Mouse (Mus musculus): Measurements from ENCODE around the gene Uck1. TPM values are rescaled to one million over a fixed set of nuclear protein-coding genes. Genes with fewer than 3 reads are reported as not detected.

Uck1 gene
- total and polyA plus RNA-seq, 3 experiments = 60.6 to 73.7 TPM; not detected in 1

DNA sequence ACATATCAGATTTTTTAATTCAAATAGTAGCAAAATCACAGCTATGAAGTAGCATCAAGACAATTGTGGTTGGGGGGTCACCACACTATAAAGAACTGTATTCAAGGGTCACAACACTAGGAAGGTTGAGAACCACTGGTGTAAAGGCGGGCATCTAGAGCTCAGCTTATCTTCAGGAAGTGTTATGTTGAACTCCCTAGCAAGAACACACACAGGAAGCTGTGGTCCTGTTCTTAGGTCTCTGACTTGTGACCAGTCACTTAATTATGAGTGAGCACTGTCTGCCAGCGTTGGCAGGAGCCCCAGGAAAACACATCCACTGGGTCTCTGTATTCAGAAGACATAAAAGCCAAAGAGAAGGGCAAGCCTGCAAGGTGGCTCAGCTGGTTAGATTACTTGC is 22.3 kb upstream of the Uck1 start:
- Histone ChIP-seq H3K9ac (ENCODE audit: control insufficient read depth, low read depth, low read length, poor library complexity, severe bottlenecking) (no peak overlapping the region), H3K4me1 (ENCODE audit: control insufficient read depth in 1 of 2, insufficient read depth in 2 of 2, low read length in 2 of 2) (peaks cover 3 to 5% of the 10 kb centered on the region in 2 experiments; a peak in 3 of 4 replicates), H3K4me3 (ENCODE audit: control insufficient read depth in 1 of 2, insufficient read depth in 1 of 2, low read depth in 2 of 2, low read length in 2 of 2) (no peak overlapping the region), H3K79me2 (ENCODE audit: control insufficient read depth, insufficient read depth, low read length, poor library complexity) (peaks cover 12% of the 10 kb centered on the region), H3K27me3 (ENCODE audit: control insufficient read depth in 1 of 2, insufficient read depth in 2 of 2, low read length in 2 of 2) (no peaks in the 10 kb centered on the region), H3K9me3 (replicated peaks; ENCODE audit: insufficient read depth, low read length) (no peaks in the 10 kb centered on the region), H3K27ac (ENCODE audit: control insufficient read depth, low read depth, low read length) (no peak overlapping the region), H3K36me3 (ENCODE audit: control insufficient read depth in 1 of 2, insufficient read depth in 2 of 2, low read length in 2 of 2) (peaks cover 11 to 12% of the 10 kb centered on the region in 2 experiments)
- TF ChIP-seq EP300 (IDR thresholded peaks at IDR 0.05; ENCODE audit: low read depth in 1 of 2, low read length in 2 of 2) (no peak), SMC3 (IDR thresholded peaks at IDR 0.05; ENCODE audit: low read depth, low read length) (no peak), POLR2A (IDR thresholded peaks at IDR 0.05; ENCODE audit: control insufficient read depth in 1 of 2, insufficient read depth in 1 of 2, low read depth in 1 of 2, low read length in 2 of 2, poor library complexity in 1 of 2) (0 out of 4 replicates have a peak, but pooled peaks of 1 of the 2 experiments have one; percentile 5)
- no peak for DNase-seq (ENCODE audit: low read depth, low spot score)

DNA sequence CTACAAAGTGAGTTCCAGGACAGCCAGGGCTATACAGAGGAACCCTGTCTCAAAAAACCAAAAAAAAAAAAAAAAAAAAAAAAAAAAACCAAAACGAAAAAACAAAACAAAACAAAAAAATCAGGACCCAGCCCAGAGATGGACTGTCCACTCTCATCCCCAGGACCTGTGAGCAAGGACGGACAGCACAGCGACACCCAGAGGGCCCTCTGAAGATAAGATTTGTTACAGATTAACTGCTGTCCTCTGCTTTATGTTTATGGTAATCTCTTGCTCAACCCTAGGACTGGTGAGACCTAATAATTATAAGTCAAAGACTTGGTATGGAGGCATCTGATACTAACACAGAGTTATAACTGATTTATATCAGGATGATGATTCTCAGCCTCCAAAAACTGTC is 15.9 kb upstream of the Uck1 start:
- Histone ChIP-seq H3K27ac (ENCODE audit: control insufficient read depth, low read depth, low read length) (no peak overlapping the region), H3K79me2 (ENCODE audit: control insufficient read depth, insufficient read depth, low read length, poor library complexity) (no peaks in the 10 kb centered on the region), H3K4me1 (ENCODE audit: control insufficient read depth in 1 of 2, insufficient read depth in 2 of 2, low read length in 2 of 2) (no peaks in the 10 kb centered on the region)

DNA sequence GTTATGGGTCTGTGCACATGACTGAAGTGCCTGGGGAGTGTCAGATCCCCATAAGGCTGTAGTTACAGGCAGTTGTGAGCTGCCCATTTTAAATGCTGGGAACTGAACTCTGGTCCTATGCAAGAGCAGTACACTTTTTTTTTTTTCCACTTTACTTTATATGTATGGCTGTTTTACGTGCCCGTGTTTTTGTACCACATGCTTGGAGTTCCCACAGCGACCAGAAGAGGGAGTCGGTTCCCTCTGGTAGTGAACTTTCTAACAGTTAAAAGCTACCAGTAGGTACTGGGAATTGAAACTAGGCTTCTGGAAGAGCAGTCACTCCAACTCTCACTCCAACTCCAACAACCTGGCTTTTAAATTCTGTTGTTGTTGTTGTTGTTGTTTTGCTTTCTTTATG is 676 bp upstream of the Uck1 start:
- H3K9ac ChIP-seq (ENCODE audit: control insufficient read depth, low read depth, low read length, poor library complexity, severe bottlenecking) = peak overlapping the region; percentile 71
- H3K27ac ChIP-seq (ENCODE audit: control insufficient read depth, low read depth, low read length) = peak overlapping the region; percentile 51
- peak; percentile 93 for DNase-seq (ENCODE audit: low read depth, low spot score)
- no peak for TF ChIP-seq RCOR1 (IDR thresholded peaks at IDR 0.05; ENCODE audit: low read depth, low read length)
- TF ChIP-seq ZKSCAN1 (IDR thresholded peaks at IDR 0.05; ENCODE audit: low read depth, low read length) = peak; percentile 38; the same call in 1 of the 2 replicates
- no peak for TF ChIP-seq GABPA (IDR thresholded peaks at IDR 0.05; ENCODE audit: low read depth, low read length)
- TF ChIP-seq NRF1 (IDR thresholded peaks at IDR 0.05; ENCODE audit: insufficient read depth, low read depth, low read length, poor library complexity, severe bottlenecking) = 0 out of 2 replicates have a peak, but pooled peaks have one; percentile 27
- peak; percentile 77 for TF ChIP-seq MAX (IDR thresholded peaks at IDR 0.05; ENCODE audit: low read length)
- TF ChIP-seq KAT2A (conservative IDR thresholded peaks at IDR 0.05; ENCODE audit: low read depth, low read length) = no peak
- no peak for TF ChIP-seq TAL1 (IDR thresholded peaks at IDR 0.05; ENCODE audit: low read length)
- TF ChIP-seq USF1 (IDR thresholded peaks at IDR 0.05; ENCODE audit: low read depth, low read length) = peak; percentile 43; the same call in 1 of the 2 replicates
- peak; percentile 62; the same call in 1 of the 2 replicates for TF ChIP-seq HCFC1 (IDR thresholded peaks at IDR 0.05; ENCODE audit: low read depth, low read length)
- no peak for TF ChIP-seq EP300 (IDR thresholded peaks at IDR 0.05; ENCODE audit: low read depth in 1 of 2, low read length in 2 of 2)
- peak; percentile 83 for TF ChIP-seq RAD21 (IDR thresholded peaks at IDR 0.05; ENCODE audit: low read depth, low read length)
- TF ChIP-seq TCF12 (IDR thresholded peaks at IDR 0.05; ENCODE audit: low read depth, low read length) = no peak
- TF ChIP-seq UBTF (IDR thresholded peaks at IDR 0.05; ENCODE audit: borderline replicate concordance, insufficient read depth, low read depth, low read length) = no peak
- TF ChIP-seq MAZ (IDR thresholded peaks at IDR 0.05; ENCODE audit: low read depth, low read length) = 0 out of 2 replicates have a peak, but pooled peaks have one; percentile 26
- peak; percentile 47; the same call in 1 of the 2 replicates for TF ChIP-seq BHLHE40 (IDR thresholded peaks at IDR 0.05; ENCODE audit: borderline replicate concordance, low read depth, low read length)
- TF ChIP-seq GATA1 (IDR thresholded peaks at IDR 0.05; ENCODE audit: low read depth, low read length) = no peak
- peak; percentile 77 for TF ChIP-seq SMC3 (IDR thresholded peaks at IDR 0.05; ENCODE audit: low read depth, low read length)
- no peak for TF ChIP-seq CHD1 (IDR thresholded peaks at IDR 0.05; ENCODE audit: low read depth, low read length)
- TF ChIP-seq TBP (IDR thresholded peaks at IDR 0.05; ENCODE audit: low read depth, low read length) = no peak
- peak; percentile 67 to 91 (median 85) for TF ChIP-seq CTCF (IDR thresholded peaks at IDR 0.05 in 2 of 3, conservative IDR thresholded peaks at IDR 0.05 in 1 of 3; ENCODE audit: control insufficient read depth in 1 of 3, insufficient read depth in 1 of 3, low read depth in 2 of 3, low read length in 3 of 3, poor library complexity in 1 of 3, severe bottlenecking in 1 of 3)
- no peak for TF ChIP-seq POLR2AphosphoS2 (IDR thresholded peaks at IDR 0.05; ENCODE audit: low read length)
- peak; percentile 92 for TF ChIP-seq MYC (IDR thresholded peaks at IDR 0.05; ENCODE audit: low read depth, low read length)

More for the DNA sequence above, 15.9 kb upstream of the Uck1 start:
- no peaks in the 10 kb centered on the region for H3K27me3 ChIP-seq (ENCODE audit: control insufficient read depth in 1 of 2, insufficient read depth in 2 of 2, low read length in 2 of 2)
- H3K9ac ChIP-seq (ENCODE audit: control insufficient read depth, low read depth, low read length, poor library complexity, severe bottlenecking) = no peak overlapping the region
- TF ChIP-seq TAL1 (IDR thresholded peaks at IDR 0.05; ENCODE audit: low read length) (no peak), UBTF (IDR thresholded peaks at IDR 0.05; ENCODE audit: borderline replicate concordance, insufficient read depth, low read depth, low read length) (no peak), NELFE (IDR thresholded peaks at IDR 0.05; ENCODE audit: low read depth, low read length) (no peak), POLR2AphosphoS5 (IDR thresholded peaks at IDR 0.05; ENCODE audit: borderline replicate concordance, low read depth, low read length) (no peak), ETS1 (IDR thresholded peaks at IDR 0.05; ENCODE audit: low read depth, low read length) (no peak), MAX (IDR thresholded peaks at IDR 0.05; ENCODE audit: low read length) (no peak), USF1 (IDR thresholded peaks at IDR 0.05; ENCODE audit: low read depth, low read length) (no peak)
- H3K36me3 ChIP-seq (ENCODE audit: control insufficient read depth in 1 of 2, insufficient read depth in 2 of 2, low read length in 2 of 2) = peaks cover 0 to 4% of the 10 kb centered on the region in 2 experiments; a peak in 2 of 4 replicates
- H3K9me3 ChIP-seq (replicated peaks; ENCODE audit: insufficient read depth, low read length) = no peaks in the 10 kb centered on the region
- no peak overlapping the region for H3K4me3 ChIP-seq (ENCODE audit: control insufficient read depth in 1 of 2, insufficient read depth in 1 of 2, low read depth in 2 of 2, low read length in 2 of 2)
- no peak for DNase-seq (ENCODE audit: low read depth, low spot score)

More for the DNA sequence above, 676 bp upstream of the Uck1 start:
- peaks cover 14% of the 10 kb centered on the region for H3K79me2 ChIP-seq (ENCODE audit: control insufficient read depth, insufficient read depth, low read length, poor library complexity)
- no peaks in the 10 kb centered on the region for H3K9me3 ChIP-seq (replicated peaks; ENCODE audit: insufficient read depth, low read length)
- H3K4me3 ChIP-seq (ENCODE audit: control insufficient read depth in 1 of 2, insufficient read depth in 1 of 2, low read depth in 2 of 2, low read length in 2 of 2) = peak overlapping the region; percentile 81 to 95; a peak in 3 of 4 replicates
- peaks cover 0 to 5% of the 10 kb centered on the region in 2 experiments; a peak in 1 of 4 replicates for H3K4me1 ChIP-seq (ENCODE audit: control insufficient read depth in 1 of 2, insufficient read depth in 2 of 2, low read length in 2 of 2)
- H3K27me3 ChIP-seq (ENCODE audit: control insufficient read depth in 1 of 2, insufficient read depth in 2 of 2, low read length in 2 of 2) = no peaks in the 10 kb centered on the region
- H3K36me3 ChIP-seq (ENCODE audit: control insufficient read depth in 1 of 2, insufficient read depth in 2 of 2, low read length in 2 of 2) = peaks cover 2 to 4% of the 10 kb centered on the region in 2 experiments; a peak in 2 of 4 replicates
